Mouse (Mus musculus) midbrain, embryonic 12.5 days (tissue): ENCODE results near the gene Heyl. TPM values are rescaled to one million over a fixed set of nuclear protein-coding genes. Genes with fewer than 3 reads are reported as not detected.

ENCODE experiments used
- ATAC-seq: fragments of 200-750 bp; cut with Nextera tagmentation; 2 replicates; pipeline ENCODE4 v1.8.0; 2017; ENCODE audit warnings: low read depth, moderate TSS enrichment, moderate library complexity; ENCODE audit not compliant: low FRiP score
- H3K27ac ChIP-seq: fragments of 300-500 bp; sonication (generic); replicated peaks from 2 replicates; pipeline ENCODE4 v1.5.1; 2016; ENCODE audit warnings: mild to moderate bottlenecking
- H3K27me3 ChIP-seq: fragments of 300-500 bp; sonication (generic); 2 replicates; pipeline ENCODE4 v1.6.1; 2016; ENCODE audit warnings: mild to moderate bottlenecking
- H3K36me3 ChIP-seq: fragments of 300-500 bp; sonication (generic); 2 replicates; pipeline ENCODE4 v1.6.1; 2016
- H3K4me1 ChIP-seq: fragments of 300-500 bp; sonication (generic); 2 replicates; pipeline ENCODE4 v1.6.1; 2016
- H3K4me2 ChIP-seq: fragments of 300-500 bp; sonication (generic); replicated peaks from 2 replicates; pipeline ENCODE4 v1.6.1; 2016; ENCODE audit warnings: mild to moderate bottlenecking, moderate library complexity
- H3K4me3 ChIP-seq: fragments of 300-500 bp; sonication (generic); 2 replicates; pipeline ENCODE4 v1.5.1; 2016; ENCODE audit warnings: mild to moderate bottlenecking
- H3K9ac ChIP-seq: fragments of 300-500 bp; sonication (generic); replicated peaks from 2 replicates; pipeline ENCODE4 v1.6.1; 2016; ENCODE audit warnings: mild to moderate bottlenecking, moderate library complexity
- H3K9me3 ChIP-seq: fragments of 300-500 bp; sonication (generic); 2 replicates; pipeline ENCODE4 v1.6.1; 2016; ENCODE audit warnings: mild to moderate bottlenecking
- WGBS: fragments of 180-500 bp; shearing (Covaris S2); methylation state at CpG from one replicate; pipeline ENCODE4 v1.1.7; 2016; 5-methylcytosine and 5-hydroxymethylcytosine counted together
- polyA plus RNA-seq: library from polyadenylated mRNA; unstranded; fragments of >200 nt; fragmentation: Nextera tagmentation; extraction: Ambion mirVana; gene quantifications from 2 replicates; pipeline ENCODE4 v1.2.1, GENCODE M21; 2016

Heyl gene
- polyA plus RNA-seq, 1 experiment from 2014 or later: 8.0 TPM

DNA sequence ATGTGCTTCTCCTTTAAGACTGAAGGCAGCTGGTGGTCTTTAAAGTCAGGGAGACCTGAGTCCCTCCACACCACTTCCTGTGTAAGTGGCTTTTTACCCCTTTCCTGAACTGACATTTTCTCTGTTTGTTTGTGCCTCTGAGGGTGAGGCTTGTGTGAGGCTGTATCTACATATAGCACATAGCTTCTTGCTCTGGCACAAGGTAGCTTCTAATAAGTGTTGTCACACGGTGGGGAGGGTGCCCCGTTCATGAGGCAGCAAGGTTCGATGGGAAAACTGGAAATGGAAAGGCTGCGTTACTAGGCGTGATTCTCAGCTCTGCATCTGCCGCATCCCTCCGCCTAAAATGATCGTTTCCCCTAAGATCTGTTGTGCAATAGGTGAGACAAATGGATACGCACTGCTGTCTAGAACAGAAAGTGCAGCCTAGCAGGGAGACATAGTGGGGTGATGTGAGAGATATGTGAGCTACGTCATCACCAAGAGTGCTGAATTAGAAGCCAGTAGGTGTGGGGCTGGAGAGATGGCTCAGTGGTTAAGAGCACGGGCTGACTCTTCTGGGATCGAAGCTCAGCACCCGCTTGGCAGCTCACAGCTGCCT, 3.2 kb downstream of the Heyl start:
- Histone ChIP-seq H3K9me3 (no peaks in the 10 kb centered on the region; the same call in 1 of the 2 replicates), H3K27ac (no peak overlapping the region), H3K36me3 (no peaks in the 10 kb centered on the region), H3K9ac (no peak overlapping the region), H3K4me3 (no peak overlapping the region), H3K4me2 (no peak overlapping the region), H3K4me1 (peaks cover 26% of the 10 kb centered on the region), H3K27me3 (peaks cover 92% of the 10 kb centered on the region)
- 91% methylated on average over 13 of the region's 13 CpGs for WGBS
- no peak for ATAC-seq

DNA sequence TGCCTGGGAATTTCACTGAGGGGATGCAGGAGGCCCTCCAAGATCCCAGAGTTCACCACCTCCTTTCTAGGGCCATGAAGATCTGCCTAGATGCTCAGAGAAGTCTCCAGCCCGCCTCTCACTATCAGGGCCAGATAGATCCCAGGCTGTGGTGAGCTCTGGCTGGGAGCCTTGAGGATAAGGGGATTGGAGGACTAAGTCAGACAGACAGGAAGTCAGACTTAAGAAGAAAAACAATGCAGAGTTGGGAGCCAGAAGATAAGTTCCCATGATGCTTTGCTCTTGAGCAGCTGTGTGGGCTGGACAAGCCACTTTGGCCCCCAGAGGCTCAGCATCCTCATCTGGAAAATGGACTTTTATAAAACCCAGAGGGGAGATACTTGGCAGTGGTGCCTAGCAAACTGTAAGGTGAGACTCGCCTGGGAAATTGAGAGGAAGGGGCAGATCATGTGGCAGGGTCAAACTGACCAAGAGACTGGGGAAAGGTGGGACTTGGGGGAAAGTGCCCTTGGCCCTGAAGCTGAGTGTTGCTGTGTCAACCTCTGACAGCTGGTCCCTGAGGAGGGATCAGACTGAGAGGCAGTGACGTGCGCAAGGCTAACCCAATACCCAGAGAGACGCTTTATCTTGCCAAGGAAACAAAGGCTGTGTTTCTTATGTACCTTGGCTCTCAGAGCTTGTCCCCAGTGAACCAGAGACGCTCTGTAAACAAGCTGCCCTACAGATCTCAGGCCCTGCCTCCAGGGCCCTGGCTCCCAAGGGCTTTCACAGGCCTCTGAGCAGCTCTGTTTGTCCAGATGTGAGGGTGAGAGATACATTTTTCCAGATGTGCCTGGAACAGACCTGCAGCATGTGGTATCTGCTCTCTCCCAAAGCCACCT, 4.3 kb downstream of the Heyl start:
- Histone ChIP-seq H3K9me3 (no peaks in the 10 kb centered on the region; the same call in 1 of the 2 replicates), H3K27ac (no peak overlapping the region), H3K36me3 (no peaks in the 10 kb centered on the region), H3K9ac (no peak overlapping the region), H3K4me1 (peaks cover 26% of the 10 kb centered on the region), H3K27me3 (peaks cover 84% of the 10 kb centered on the region), H3K4me2 (no peak overlapping the region), H3K4me3 (no peak overlapping the region)
- 60% methylated on average over 6 of the region's 6 CpGs for WGBS
- ATAC-seq: no peak

DNA sequence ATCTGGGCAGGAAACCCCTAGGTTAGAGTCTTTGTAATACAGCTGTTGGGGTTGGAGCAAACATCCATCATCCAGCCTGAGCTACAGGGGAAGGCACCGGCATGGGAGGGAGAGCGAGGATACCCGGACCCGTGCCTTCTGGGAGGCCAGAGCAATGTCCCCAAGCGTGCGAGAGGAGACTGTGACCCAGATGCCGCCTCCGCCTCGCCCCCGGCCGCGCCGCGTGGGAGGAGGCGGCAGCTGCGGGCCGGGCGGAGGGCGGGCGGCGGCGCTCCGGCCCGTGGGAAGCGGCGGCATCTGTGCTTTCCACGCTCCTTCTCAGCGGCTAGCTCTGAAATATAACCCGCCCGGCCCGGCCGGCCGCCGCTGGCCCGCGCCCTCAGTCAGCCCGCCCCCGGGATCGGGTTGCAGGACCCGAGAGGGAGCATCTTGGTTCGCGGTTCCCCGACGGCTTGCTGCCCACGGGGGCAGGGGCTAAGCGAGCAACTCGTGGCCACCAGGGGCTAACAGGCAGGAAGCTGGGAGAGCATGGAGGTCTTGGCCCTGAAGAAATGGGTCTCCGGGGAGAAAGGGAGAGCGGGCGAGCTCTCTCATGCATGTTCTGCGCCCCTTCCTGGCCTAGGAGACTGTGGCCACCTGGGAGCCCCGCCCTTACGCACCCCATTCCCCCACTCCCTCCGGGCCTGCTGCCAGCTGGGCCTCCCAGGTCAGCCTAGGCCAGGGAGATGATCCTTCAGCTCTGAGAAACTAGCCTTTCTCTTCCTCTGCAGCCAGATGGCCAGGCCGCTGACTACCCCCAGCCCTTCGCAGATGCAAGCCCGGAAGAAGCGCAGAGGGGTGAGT, 6.2 kb downstream of the Heyl start:
- peak overlapping the region; percentile 38 for H3K4me3 ChIP-seq
- no peak overlapping the region for H3K27ac ChIP-seq
- peak; percentile 58 for ATAC-seq
- peaks cover 19% of the 10 kb centered on the region for H3K4me1 ChIP-seq
- 5% methylated on average over 58 of the region's 58 CpGs for WGBS
- peak overlapping the region; percentile 57 for H3K4me2 ChIP-seq
- H3K36me3 ChIP-seq: no peaks in the 10 kb centered on the region
- 0 out of 2 replicates have a peak overlapping the region, but pooled peaks have one; percentile 12 for H3K9ac ChIP-seq
- peaks cover 65% of the 10 kb centered on the region for H3K27me3 ChIP-seq
- no peaks in the 10 kb centered on the region; the same call in 1 of the 2 replicates for H3K9me3 ChIP-seq

DNA sequence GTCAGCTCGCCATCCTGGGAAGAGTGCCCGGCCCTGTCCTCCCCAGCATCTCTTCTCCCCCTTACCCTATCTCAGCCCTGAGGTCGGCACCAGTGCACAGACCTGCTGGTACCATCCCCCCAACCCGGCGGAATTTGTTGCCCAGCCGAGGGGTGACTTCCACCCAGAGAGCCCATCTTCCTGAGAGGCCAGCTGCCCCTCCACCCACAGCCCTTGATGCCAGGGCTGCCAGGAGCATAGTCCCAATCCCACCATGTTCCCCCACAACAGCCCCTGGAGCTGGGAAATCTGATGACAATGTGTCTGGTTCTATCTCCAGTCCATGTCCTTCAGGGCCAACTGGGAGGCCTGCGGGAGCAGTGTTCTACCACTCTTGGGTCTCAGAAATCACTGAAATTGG, 12.9 kb downstream of the Heyl start:
- Histone ChIP-seq H3K27me3 (0 out of 2 replicates have a peak, but pooled peaks cover 2% of the 10 kb centered on the region), H3K9ac (no peak overlapping the region), H3K4me1 (peaks cover 3% of the 10 kb centered on the region; the same call in 1 of the 2 replicates), H3K4me2 (no peak overlapping the region), H3K9me3 (no peaks in the 10 kb centered on the region), H3K36me3 (no peaks in the 10 kb centered on the region), H3K27ac (no peak overlapping the region), H3K4me3 (no peak overlapping the region)
- ATAC-seq: no peak
- WGBS: 85% methylated on average over 7 of the region's 7 CpGs

DNA sequence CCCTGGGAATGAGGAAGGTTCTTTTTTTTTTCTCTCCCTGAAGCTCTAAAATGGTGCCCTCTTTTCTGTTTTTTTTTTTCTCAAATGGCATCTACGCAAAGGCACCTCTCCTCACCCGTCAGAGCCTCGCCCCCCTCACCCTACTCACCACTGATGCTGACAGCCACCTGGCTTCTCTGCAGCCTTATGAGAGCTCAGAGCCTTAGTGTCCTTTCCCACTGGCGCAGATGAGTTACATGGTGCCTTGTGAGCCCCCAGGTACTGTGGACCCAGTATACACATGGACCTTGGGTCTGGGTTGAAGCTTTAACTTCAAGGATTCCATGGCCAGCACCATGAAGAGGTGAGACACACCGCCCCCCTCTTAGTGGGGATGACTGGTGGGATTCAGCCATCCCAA, 13.3 kb downstream of the Heyl start:
- Histone ChIP-seq H3K4me2 (no peak overlapping the region), H3K27me3 (no peaks in the 10 kb centered on the region), H3K4me3 (no peak overlapping the region), H3K9ac (no peak overlapping the region), H3K4me1 (peaks cover 3% of the 10 kb centered on the region; the same call in 1 of the 2 replicates), H3K36me3 (no peaks in the 10 kb centered on the region), H3K27ac (no peak overlapping the region), H3K9me3 (no peaks in the 10 kb centered on the region)
- no peak for ATAC-seq
- 91% methylated on average over 5 of the region's 5 CpGs for WGBS

DNA sequence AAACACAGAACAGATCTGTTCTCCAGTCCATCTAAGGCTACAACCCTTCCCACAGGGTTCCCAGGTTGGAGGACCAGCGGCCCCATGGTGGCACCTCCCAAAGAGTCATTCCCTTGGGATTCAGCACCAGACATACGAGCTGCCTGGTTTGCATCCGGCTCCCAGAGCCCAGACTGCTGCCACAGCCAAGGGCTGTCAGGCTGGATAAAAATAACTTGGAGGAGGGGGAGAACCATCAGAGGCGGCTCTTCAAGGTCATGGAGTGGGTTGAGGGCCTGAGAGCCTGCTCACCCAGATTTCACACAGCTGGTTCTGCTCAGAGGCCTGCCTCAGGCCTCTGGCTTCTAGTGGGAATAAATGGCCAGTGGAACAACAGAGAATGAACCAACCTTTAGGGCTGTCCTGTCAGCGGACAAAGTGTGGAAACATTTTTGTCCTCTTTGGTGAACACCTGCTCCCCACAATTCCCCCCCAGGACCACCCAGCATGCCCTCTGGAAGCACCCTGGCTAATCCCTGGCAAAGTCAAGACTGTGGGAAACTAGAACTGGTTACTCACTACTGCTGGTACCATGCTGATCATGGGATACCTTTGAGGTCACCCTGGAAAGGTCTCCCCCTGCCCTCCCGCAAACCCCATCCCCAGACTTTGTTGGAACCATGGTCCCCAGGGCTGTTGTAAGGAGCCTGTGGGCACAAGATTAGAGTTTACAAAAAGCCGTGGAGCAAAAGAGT, 14.0 kb downstream of the Heyl start:
- Histone ChIP-seq H3K4me3 (no peak overlapping the region), H3K36me3 (no peaks in the 10 kb centered on the region), H3K27me3 (no peaks in the 10 kb centered on the region), H3K9ac (no peak overlapping the region), H3K4me1 (peaks cover 3% of the 10 kb centered on the region; the same call in 1 of the 2 replicates), H3K9me3 (no peaks in the 10 kb centered on the region), H3K27ac (no peak overlapping the region), H3K4me2 (no peak overlapping the region)
- no peak for ATAC-seq
- 67% methylated on average over 7 of the region's 7 CpGs for WGBS

DNA sequence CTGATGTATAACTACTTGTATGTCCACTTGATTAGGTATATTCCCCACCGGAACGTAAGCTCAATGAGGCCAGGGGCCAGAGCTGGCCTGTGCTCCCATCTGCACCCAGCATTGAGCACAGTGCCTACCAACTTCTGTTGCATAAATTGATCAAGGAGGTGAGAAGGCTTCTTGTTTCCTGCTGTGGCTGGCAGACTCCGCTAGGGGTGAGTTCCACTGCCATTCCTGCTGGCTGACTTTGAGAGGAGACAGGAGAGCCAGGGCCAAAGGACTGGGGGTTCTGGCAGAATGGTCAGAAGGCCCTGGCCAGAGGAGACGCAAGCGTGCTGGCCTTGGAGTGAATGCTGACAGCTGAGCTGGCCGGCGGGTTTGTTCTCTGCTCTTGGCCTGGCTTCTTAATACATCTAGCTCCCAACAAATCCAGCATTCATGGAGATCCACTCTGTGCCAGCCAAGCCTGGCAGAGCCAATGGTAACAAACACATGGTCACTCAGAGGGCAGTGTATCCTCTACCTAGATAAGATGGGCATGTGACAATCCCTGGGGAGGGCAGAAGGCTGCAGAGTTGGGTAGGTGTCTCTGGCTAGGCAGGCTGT, 15.7 kb downstream of the Heyl start:
- H3K9me3 ChIP-seq: no peaks in the 10 kb centered on the region
- H3K4me3 ChIP-seq: no peak overlapping the region
- no peaks in the 10 kb centered on the region for H3K27me3 ChIP-seq
- WGBS: 86% methylated on average over 7 of the region's 7 CpGs
- no peak overlapping the region for H3K4me2 ChIP-seq
- H3K4me1 ChIP-seq: no peaks in the 10 kb centered on the region
- no peak for ATAC-seq
- no peaks in the 10 kb centered on the region for H3K36me3 ChIP-seq
- no peak overlapping the region for H3K27ac ChIP-seq
- H3K9ac ChIP-seq: no peak overlapping the region

DNA sequence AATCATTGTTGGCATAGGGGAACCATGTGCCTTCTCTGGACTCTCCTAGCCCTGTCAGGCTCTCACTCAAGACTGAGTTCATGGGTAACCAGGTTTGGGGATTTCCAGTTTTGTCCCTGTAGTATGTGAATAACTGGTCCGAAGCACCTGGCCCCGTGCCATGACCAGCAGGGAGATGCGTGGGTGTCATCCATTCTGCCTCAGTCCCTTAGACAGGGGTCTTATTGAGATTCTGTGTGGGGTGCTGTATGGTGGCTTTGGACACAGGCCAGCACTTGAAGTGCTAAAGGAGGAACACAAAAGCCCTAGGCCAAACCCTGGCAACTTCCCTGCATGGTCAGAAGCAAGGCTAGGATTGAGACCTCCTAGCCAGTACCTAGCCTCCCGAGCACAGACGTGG, 18.9 kb downstream of the Heyl start:
- no peaks in the 10 kb centered on the region for H3K4me1 ChIP-seq
- no peak overlapping the region for H3K4me3 ChIP-seq
- no peaks in the 10 kb centered on the region for H3K27me3 ChIP-seq
- ATAC-seq: no peak
- no peaks in the 10 kb centered on the region for H3K9me3 ChIP-seq
- H3K9ac ChIP-seq: no peak overlapping the region
- H3K4me2 ChIP-seq: no peak overlapping the region
- H3K36me3 ChIP-seq: no peaks in the 10 kb centered on the region
- H3K27ac ChIP-seq: no peak overlapping the region
- WGBS: 89% methylated on average over 5 of the region's 5 CpGs

DNA sequence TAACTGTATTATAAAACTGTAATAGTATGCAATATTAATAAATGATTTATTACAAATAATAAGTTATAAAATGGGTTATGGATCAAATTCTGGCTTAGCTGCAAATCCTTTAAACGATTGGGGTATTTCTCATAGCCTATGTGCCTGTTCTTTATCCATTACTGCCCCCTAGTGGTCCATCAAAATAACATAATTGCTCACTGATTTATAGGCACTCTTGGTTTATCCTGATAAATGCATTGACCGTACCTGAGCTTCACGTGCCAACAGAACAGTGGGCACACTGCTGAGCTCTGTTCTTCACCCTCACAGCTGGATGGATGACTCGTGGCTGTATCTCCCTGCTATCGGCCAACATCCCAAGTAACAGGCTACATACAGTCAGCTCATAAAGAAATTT, 21.3 kb downstream of the Heyl start:
- Histone ChIP-seq H3K27me3 (no peaks in the 10 kb centered on the region), H3K4me1 (no peaks in the 10 kb centered on the region), H3K36me3 (no peaks in the 10 kb centered on the region), H3K4me2 (no peak overlapping the region), H3K27ac (no peak overlapping the region), H3K9me3 (no peaks in the 10 kb centered on the region), H3K9ac (no peak overlapping the region), H3K4me3 (no peak overlapping the region)
- 27% methylated on average over 5 of the region's 5 CpGs for WGBS
- ATAC-seq: peak; percentile 30; the same call in 1 of the 2 replicates

DNA sequence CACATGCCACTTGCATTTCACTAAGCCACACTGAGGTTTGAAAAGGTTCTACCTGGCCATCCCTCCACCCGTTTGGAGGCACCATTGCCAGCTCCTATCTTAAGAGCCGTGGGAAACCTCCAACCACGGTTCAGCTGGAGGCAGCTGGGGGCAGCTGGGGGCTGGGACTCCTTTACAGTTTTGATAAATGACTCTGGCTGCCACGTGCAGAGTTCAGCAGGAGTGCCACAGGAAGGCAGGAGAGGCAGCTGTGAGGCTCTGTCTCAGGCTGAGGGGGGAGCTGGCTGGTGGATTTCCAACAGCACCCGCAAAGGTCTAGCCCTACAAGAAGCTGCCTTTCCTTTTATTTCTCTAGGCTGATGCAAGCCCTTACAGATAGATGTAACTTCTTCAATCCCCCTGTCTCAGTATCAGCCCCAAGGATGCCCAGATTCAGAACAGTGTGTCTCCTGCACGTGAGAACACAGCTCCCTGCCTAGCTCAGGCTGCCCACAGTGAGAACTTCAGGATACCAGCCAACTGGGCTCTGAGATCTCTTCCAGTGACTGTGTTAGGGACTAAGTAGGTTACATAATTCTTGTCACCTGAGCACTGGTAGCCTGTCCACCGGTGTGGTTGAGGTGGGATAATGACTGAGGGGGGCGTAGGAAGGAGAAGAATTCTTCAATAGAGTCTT, 26.9 kb downstream of the Heyl start:
- Histone ChIP-seq H3K4me1 (no peaks in the 10 kb centered on the region), H3K27ac (no peak overlapping the region), H3K4me2 (no peak overlapping the region), H3K27me3 (no peaks in the 10 kb centered on the region), H3K9me3 (no peaks in the 10 kb centered on the region), H3K4me3 (no peak overlapping the region), H3K9ac (no peak overlapping the region; the same call in 1 of the 2 replicates), H3K36me3 (no peaks in the 10 kb centered on the region)
- ATAC-seq: no peak
- 56% methylated on average over 8 of the region's 8 CpGs for WGBS
